Comparison of ENCODE assay signal across 20 mouse cellular contexts in genomic region chr3:29027726-29028125, GRCm38 (mm10). TPM values are rescaled to one million over a fixed set of nuclear protein-coding genes. Genes with fewer than 3 reads are reported as not detected.
"Had no signal": no experiment of that assay in that cellular context is flagged by ENCODE, and none has a peak within 500 bp of the region (broad histone marks: within the 10 kb centered on the region; RNA-seq: fewer than 3 reads in every experiment).

No protein-coding gene starts in this region.

- H3K36me3 ChIP-seq: neural tube, embryonic 15.5 days; stomach, embryonic 15.5 days had no signal

- H3K4me3 ChIP-seq: neural tube, embryonic 15.5 days; stomach, embryonic 15.5 days had no signal

- H3K9ac ChIP-seq: neural tube, embryonic 15.5 days; stomach, embryonic 15.5 days had no signal

- H3K4me1 ChIP-seq: neural tube, embryonic 15.5 days; stomach, embryonic 15.5 days had no signal

- DNase-seq: retina, postnatal 1 day; right cerebral cortex, adult 18-20 months; right cerebral cortex, postnatal 14 days; right cerebral cortex, postnatal 25 days; right cerebral cortex, postnatal 4 days; spleen, adult 18-20 months; thymus, adult 18-20 months; thymus, adult 2 months; thymus, postnatal 14 days; thymus, postnatal 25 days; thymus, postnatal 36 days; thymus, postnatal 4 days had no signal

- H3K4me2 ChIP-seq: neural tube, embryonic 15.5 days; stomach, embryonic 15.5 days had no signal

- H3K9me3 ChIP-seq: neural tube, embryonic 15.5 days; stomach, embryonic 15.5 days had no signal

- H3K27me3 ChIP-seq: neural tube, embryonic 15.5 days; stomach, embryonic 15.5 days had no signal

- H3K27ac ChIP-seq: neural tube, embryonic 15.5 days; stomach, embryonic 15.5 days; stomach, postnatal 0 days had no signal

RNA-seq across cellular contexts. Expression of gene Egfem1, which starts 54.1 kb away (rescaled TPM):
- total RNA-seq: neutrophil, adult 5-6 weeks had no signal
- polyA plus RNA-seq: small intestine, adult 2 months; spleen, adult 2 months; thymus, adult 2 months; thymus, postnatal 0 days; urinary bladder, adult 2 months had no signal
